Mouse (Mus musculus) urinary bladder, postnatal 14 days (tissue): ENCODE results near the gene Kcnip4.
A peak's percentile ranks its signal among the peaks of the same experiment; 100 is the strongest.

Source experiments
- DNase-seq: peaks from one replicate; pipeline ENCODE4 v3.0.0; 2021; ENCODE audit warnings: low spot score

Kcnip4 gene

DNA sequence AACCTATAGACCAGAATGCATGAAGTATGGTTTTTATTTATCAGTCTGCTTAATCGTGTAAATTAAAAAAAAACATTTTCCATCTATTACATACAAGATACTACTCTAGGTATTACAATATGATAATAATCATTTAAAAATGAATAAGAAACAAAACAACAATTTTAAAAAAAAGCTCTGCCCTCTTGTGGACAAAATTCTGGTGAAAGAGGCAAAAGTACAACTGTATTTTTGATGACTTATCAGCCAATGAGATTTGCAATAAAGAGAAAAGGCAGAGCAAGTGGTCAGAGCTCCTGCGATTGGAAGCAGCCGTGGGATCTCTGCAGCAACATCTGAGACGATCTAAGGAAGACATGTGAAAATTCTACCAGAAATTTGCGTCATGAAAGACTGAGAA, 172.6 kb downstream of the Kcnip4 start:
- no peak for DNase-seq

DNA sequence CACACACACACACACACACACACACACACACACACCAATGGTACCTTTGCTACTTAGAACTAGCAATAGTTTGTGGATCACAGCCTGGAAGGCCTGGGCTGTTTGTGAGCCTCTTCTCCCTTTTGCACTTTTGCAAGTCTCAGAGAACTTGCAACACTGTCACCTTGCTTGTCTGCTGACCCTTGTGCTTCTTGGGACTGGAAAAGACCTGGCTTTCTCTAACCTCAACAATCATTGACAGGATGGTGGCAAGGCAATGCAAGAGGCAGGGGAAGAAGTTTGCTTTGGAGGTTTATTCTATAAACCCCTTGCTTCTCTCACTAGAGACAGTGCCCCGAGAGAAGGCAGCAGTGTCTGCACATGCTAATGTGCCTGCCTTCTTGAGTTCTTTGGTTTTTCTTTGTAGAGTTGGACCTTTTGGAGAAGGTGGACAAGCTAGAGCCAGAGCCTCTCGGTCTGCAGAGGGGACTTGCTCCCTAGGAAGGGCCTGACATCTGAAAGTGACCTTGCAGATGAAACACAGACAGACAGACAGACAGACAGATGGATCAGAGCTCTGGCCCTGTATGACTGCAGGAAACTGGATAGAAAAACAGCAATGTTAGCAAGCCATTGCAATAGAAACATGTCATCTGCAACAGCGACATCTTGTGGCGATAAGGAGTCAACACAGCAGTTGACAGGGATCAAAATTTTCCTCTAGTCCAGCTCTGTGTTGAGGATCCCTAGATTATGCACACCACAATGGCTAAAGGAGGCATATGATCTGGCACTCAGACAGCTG, 174.4 kb downstream of the Kcnip4 start:
- peak; percentile 11 for DNase-seq

DNA sequence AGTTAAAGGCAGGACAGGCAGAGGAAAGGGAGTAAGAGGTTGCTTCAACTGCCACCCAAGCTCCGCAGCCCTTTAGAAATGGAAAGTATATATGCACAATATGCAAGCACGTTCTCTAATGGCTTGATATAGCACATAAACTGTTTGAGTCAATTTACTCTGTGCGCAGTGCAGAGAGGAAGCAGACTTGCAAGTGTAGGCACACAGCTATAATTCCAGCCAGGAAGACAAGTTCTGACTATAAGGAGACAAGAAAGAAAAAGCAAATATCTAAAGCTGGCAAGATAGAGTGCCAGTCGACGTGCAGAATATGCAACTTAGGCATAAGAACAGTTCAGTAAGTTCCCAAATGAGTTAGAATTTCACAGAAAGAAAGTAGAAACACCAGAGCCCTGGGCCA, 175.2 kb downstream of the Kcnip4 start:
- DNase-seq, result no peak

DNA sequence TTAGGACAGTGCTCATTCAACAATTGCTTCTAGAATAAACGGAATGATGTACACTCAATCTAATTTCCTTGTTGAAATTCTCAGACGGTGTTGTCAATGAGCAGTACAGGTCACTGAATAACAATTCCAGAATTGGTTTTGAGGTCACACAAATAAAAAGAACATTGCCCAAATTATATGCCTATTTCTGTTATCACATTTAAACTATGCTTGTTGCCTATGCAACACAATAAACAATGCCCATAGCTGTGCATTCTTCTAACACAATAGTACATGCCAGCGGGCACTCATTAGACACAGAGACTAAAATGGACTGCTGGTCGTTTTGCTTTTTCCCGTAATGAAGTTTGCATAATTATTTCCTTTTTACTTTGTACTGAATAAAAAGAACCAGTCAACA, 176.2 kb downstream of the Kcnip4 start:
- DNase-seq, result no peak

DNA sequence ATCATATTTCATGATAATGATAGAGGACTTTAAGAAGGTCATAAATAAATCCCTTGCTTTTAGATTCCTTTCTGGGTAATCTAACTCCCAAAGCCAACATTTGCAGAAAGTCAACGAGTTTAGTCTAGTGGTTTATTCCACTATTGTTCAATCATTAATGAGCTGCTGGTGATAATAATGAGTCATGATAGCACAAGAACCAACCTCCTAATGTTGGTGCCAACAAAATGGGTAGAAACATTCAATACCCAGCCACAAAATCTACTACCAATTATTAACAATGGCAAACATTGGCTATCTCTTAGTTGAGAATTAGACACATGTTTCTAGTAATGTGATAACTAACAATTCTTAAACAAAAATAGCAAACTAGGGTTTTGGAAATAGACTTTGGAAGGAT, 180.1 kb downstream of the Kcnip4 start:
- no peak for DNase-seq

DNA sequence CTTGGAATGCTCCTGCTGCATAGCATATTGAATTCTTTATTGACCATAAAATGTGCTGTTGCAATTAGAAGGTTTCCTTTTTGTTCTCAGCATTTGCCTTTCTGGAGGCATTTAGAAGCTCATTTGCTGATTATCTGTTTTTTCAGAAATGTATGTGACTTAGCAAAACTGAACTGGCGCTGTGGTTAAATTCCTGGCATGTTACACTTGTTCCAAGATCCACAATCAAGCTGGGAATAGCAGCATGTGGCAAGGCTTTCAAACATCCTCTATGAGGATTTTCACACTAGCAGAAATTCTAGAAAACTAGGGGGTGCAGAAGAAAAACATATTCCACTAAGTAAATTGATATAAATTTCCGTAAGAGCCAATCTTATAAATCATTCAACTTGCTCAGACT, 187.5 kb downstream of the Kcnip4 start:
- DNase-seq, result no peak

DNA sequence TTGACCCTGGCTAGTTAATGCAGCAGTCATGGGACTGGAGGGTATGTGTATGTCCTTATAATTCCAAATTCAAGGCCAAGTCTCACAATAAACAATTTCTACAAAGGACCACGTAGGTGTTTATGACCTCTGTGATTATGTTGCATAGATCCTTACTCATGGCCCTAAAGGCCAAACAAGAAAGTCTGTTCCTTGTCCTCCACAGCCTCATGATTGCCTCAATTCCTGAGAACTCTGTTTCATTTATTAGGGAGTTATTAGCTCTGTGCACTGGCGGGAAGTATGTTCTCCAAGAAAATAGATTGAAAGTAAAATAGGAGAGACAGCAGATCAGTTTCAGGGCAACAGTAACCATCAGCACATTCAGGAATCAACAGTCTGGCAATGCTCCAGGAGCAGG, 191.6 kb downstream of the Kcnip4 start:
- DNase-seq, result no peak

DNA sequence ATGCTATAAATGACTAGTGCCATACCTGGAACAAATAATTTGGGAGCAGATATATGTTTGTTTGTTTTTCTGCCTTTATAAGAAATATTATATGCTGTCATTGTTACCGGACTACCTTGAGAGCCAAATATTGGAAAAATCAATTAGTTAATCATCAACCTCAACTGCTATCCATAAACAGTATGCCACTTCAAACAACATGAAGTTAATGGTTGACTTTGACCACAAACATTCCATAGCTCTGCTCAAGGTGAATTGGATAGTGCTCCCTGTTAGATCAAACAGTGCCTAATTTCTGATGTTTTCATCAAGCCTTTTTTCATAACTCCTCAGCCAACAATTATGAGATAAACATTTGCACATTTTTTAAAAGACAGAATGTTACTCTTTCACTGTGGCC, 195.7 kb downstream of the Kcnip4 start:
- DNase-seq, result no peak

DNA sequence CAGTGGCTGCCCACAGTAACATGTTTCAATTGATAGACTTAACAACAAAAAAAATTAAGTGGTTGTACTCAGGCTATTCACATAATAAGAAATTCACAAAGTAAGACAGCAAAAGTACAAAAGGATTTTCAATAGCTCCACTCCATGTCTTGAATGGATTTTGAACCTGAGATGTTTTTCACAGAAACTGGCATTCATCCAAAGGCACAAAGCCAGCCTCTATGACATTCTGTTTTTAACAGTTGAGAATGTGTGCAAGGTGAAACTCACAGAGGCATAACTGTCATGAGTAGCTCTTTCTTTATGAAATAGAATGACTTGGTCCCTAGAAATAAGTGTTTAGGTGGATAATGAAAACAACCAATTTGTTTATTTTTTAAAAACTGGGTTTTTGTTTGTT, 206.0 kb downstream of the Kcnip4 start:
- DNase-seq, result no peak

DNA sequence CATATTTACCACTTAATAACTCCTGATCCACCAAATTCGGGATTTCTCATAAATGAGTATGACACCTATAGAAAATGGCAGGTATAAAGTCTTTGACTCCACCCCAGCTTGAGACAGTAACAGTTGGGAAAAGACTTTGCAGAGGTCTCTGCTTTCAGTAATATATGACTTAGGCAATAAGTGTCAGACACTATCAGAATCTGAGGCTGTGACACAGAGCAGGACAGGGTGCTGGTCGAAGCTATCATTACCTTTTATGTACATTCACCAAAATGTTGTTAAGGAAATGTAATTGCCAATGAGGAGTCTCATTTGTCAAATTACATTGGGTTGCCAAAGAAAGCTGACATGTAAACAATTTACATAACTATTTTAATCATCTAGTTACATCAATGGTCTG, 206.8 kb downstream of the Kcnip4 start:
- DNase-seq, result no peak

DNA sequence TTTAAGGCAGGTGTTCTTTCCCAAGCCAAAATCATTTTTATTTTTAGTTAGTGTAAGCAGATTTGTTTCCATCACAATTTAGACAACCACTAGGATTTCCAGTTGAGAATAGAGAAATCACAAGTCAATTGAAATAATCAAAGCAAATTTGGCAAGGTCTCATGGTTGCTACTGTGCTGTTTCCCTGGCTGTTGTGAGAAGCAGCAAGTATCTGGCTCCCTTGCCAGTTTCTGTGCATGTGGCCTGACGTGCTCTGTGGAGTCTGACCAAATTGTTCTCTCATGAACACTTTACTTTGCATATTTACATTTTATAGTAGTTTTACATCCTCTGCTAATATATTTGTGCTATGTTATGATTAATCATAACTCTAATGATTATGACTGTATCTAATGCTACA, 217.9 kb downstream of the Kcnip4 start:
- DNase-seq, result no peak

DNA sequence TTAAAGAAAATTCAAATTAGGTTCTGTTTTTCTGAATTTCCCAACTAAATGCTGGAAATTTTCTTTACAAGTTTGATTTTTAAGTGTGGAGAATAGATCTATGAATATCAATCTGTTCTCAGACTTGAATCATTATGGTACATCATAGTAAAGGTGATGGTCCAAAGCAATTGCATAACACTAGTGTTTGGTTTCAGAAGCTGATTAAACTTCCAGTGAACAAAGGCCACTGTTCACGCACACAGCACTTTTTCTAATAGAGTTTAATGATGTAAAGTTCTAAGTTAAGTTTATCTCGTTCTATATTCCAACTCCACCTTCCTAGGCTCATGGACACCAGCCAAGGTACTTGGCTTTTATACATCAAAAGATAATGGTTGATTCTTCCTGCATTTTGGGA, 219.4 kb downstream of the Kcnip4 start:
- no peak for DNase-seq

DNA sequence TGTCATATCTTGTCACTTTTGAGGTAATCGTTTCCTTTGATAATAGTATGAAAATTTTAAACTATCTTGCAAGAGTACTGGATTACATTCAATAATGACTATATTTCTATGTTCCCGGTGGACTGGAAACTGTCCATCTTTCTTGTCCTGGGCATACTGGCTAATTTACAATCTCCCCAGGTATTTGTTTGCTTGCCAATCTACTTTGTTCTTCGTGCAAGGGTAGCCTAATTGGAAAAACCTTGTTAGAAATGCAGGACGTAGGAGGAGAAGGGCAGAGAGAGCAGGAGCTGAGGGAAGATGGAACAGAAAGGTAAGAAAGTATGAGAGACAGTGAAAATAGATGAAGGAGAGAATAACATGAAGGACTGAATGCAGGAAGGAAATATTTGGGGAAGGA, 226.1 kb downstream of the Kcnip4 start:
- no peak for DNase-seq

DNA sequence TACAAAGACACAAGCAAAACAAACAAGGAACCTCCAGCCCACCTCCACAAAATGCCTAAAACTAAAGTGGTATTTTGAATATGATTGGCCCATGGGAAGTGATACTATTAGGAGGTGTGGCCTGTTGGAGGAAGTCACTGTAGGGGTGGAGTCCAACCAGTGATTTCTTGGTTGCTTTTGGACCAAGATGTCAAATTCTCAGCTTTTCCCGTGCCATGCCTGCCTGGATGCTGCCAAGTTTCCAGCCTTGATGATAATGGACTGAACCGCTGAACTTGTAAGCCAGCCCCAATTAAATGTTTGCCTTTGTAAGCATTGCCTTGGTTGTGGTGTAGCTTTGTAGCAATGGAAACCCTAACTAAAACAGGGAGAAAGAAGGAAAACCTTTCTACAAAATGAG, 232.3 kb downstream of the Kcnip4 start:
- DNase-seq, result no peak

DNA sequence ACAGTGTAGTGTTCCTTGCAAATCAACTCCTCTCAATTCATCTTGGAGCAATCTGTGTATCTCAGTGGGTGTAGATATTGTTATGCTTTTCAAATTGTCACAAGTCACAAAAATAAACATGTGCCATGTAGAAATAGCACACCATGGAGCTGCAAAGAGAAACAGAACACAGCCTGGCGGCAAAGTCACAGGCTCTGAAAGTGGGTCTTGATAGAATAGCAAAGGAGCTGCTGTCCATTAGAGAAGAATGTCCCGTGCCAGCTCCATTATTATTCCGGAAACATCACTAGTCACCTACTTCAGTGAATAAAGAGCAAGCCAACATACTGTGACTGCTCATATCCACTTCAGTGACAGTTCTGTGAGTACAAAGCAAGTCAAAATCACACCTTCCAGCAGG, 232.9 kb downstream of the Kcnip4 start:
- no peak for DNase-seq

DNA sequence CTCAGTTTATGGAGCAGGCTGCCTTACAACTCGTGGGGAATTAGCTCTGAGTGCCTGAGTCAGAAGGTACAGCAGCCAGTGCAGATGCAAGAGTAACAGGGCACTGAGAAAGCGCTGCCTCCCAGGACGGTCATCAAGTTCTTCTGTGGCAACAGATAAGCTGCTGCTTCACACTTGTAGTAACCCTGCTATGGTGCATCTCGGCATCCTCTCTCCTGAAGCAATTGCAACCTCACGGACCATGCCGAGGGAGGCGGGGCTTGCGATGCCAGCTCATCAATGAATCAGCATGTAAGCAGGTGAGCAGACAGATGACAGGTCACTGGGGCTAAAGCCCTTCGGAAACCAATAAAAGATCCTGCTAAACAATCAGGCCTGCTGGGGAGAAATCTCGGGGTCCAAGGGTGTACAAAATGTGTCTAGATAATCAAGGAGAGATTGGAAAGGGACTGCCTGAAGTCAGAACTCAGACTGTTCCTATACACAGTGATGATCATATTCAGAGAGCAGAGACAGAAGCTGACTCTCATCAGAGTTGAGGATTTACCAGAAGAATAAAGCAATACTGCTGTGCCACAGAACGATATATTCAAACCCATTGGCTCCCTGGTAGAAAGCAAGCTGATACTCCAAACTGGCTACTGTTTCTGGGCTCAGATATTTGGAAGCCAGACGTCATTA, 239.1 kb downstream of the Kcnip4 start:
- no peak for DNase-seq

DNA sequence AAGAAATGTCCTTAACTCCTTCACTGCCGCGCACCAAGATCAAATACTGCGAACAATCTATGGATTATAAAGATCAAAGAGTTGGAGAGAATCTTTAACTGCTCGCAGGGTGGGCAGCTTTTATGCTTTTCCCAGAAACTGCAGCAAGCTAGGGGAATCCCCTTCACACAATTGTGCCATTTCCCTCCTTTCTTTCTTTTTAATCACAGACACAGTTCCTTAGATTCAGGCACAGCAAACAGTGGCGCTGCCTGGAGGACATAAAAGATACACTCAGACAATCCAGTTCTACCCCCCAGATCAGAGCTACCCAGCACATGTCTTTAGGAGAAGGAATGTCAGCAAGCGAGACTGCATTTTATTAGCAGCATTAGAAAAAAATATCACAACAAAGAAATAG, 239.9 kb downstream of the Kcnip4 start:
- no peak for DNase-seq

DNA sequence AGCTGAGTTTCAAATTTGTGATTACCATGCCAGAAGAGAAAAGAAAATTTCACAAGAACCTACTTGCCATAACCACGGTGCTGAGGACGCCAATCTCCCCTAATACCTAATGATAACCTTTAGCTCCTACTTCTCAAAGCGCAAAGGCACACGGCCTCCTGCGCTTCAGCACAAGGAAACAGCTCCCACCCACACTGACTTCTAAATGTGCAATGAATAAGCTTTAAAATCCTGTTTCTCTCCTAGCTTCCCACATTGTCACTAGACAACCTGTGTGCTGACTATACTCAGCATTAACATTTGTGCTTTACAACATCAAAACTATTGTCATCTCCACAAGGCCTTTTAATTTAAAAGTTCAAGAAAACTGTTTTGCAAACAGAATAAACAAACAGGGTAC, 241.3 kb downstream of the Kcnip4 start:
- no peak for DNase-seq

DNA sequence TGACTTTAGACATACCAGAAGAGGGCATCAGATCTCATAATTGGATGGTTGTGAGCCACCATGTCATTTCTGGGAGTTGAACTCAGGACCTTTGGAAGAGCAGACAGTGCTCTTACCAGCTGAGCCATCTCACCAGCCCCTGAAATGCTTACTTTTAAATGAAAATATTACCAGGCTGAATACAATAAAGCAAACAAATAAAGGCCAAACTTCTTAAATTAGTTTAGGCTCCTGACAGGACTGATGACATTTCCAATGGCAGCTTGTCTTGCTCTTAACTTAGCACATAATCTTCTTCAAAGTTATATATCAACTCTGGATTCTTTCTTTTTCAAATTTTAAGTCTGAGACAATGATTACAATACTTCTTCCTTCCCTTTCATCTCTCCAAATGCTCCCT, 252.8 kb downstream of the Kcnip4 start:
- DNase-seq, result no peak

DNA sequence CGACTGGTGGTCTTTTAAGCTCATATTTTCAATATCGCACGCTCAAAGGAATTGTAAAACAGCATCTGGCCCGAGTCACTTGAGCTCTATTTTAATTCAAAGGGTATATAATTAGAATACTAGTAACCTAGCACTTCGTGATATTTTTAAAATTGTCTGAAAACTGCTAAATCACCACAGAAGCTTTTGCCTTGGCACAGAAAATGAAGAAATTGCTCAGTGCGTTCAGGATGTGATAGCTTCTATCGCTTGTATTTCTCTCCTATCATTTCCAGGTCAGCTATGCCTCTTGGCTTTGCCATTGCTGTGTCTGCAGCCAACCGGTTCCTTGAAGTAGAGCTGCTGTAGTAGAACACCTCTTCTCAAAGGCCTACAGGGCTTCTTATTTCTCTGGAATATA, 255.9 kb downstream of the Kcnip4 start:
- DNase-seq, result no peak

DNA sequence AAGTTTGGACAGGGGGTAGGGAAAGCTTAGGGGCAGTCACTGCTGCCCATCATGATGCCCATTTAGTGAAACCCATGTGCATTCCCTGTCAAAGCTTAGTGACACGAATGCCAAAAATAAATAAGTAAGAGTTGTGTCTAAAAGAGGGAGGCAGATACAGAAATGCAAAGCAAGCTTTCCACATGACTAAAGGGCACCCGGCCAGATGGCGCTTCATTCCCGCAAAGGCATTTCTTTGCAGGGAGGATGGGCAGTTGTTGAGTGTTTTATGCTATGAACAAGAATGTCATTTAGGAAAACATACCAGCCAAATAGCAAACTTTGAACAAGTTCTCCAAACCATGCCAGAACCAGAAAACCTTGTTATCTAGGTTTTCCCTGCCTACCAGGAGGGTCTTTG, 265.4 kb downstream of the Kcnip4 start:
- no peak for DNase-seq

DNA sequence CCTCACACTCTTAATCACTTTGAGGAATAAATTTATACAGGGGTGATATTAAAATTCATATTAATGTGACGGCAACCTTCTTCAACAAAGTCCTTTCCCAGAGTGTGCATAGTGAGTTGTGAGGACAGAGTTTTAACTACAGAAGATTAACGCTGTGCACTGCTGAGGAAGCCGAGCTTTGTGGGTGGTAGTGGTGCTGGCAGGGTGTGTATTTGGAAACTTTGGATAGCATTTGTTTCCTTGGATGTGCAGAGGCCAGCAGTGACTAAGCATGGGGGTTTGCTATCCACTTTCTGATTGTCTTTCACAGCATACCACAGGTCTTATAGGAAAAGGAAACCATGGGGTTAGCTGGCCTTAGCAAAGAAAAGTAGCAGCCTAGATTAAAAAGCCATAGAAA, 267.9 kb downstream of the Kcnip4 start:
- DNase-seq, result no peak

DNA sequence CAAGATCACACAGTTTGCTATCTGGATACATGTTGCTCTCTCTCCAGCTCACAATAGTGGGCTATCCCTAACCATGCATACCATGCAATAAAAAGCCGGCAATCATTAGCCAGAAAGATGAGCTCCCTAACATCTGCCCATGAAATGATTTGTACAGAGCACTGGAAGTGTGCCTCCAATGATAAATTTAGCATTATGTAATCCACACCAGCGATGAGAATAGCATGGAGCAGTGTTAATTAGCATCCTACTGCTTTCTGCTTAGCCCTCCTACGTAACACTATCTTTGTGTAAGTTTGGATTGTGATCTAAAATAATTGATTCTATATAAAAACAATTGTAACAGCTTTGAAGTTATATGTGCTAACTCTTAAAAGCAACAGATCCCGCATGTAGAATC, 268.7 kb downstream of the Kcnip4 start:
- no peak for DNase-seq

DNA sequence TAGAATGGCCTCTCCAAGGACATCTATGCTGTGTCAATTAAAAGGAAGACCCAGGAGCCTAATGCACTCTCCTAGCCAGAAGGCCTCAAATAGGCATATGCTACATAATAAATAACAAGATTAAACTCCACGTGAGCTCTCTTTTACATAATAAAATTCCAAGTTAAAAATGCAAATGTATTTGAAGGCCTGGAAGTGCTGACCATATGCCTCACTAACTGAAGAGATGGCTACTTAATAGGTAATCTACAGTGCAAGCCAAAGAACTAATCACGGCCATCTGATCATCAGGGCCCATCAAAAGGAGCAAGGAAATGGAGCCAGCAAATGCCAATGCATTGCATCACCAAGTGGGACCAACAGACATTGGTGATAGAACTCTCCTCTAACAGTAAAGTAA, 277.6 kb downstream of the Kcnip4 start:
- no peak for DNase-seq
